Mouse (Mus musculus) thymus, adult 2 months (tissue): ENCODE results near the gene Map4k5. TPM values are rescaled to one million over a fixed set of nuclear protein-coding genes. Genes with fewer than 3 reads are reported as not detected.

Experiments
- DNase-seq: peaks from one replicate; pipeline ENCODE4 v3.0.0; 2021
- H3K27ac ChIP-seq: fragments of 200-500 bp; 2 replicates; pipeline ENCODE4 v1.5.1; 2012; ENCODE audit warnings: low read length, control low read depth; ENCODE audit not compliant: control insufficient read depth, insufficient read depth
- H3K27me3 ChIP-seq: fragments of 200-500 bp; 2 replicates; pipeline ENCODE4 v1.6.1; 2012; ENCODE audit warnings: mild to moderate bottlenecking, low read length, moderate library complexity, mixed read lengths; ENCODE audit not compliant: control insufficient read depth, insufficient read depth
- H3K36me3 ChIP-seq: fragments of 200-500 bp; 2 replicates; pipeline ENCODE4 v1.6.1; 2012; ENCODE audit warnings: mild to moderate bottlenecking, low read length, moderate library complexity; ENCODE audit not compliant: control insufficient read depth, insufficient read depth
- H3K4me1 ChIP-seq: fragments of 200-500 bp; replicated peaks from 2 replicates; pipeline ENCODE4 v1.6.1; 2012; ENCODE audit warnings: low read length; ENCODE audit not compliant: control insufficient read depth, insufficient read depth
- H3K4me3 ChIP-seq: fragments of 200-500 bp; 2 replicates; pipeline ENCODE4 v1.5.1; 2012; ENCODE audit warnings: mild to moderate bottlenecking, low read length, control low read depth, moderate library complexity; ENCODE audit not compliant: control insufficient read depth, insufficient read depth
- CTCF ChIP-seq: fragments of 200-500 bp; IDR thresholded peaks from 2 replicates; pipeline ENCODE4 v1.5.1; 2012; ENCODE audit warnings: mild to moderate bottlenecking, control low read depth, low read length, moderate library complexity, borderline replicate concordance; ENCODE audit not compliant: control insufficient read depth, poor library complexity, insufficient read depth; ENCODE audit errors: extremely low read depth
- POLR2A ChIP-seq: fragments of 200-500 bp; IDR thresholded peaks from 2 replicates; pipeline ENCODE4 v1.6.1; 2012; ENCODE audit warnings: mild to moderate bottlenecking, low read length, control low read depth, moderate library complexity; ENCODE audit not compliant: control insufficient read depth, poor library complexity, insufficient read depth; ENCODE audit errors: extremely low read depth
- WGBS: fragments of 180-500 bp; shearing (Covaris S2); methylation state at CpG from one replicate; pipeline ENCODE4 v1.1.7; 2018; 5-methylcytosine and 5-hydroxymethylcytosine counted together
- polyA plus RNA-seq: library from polyadenylated mRNA; depleted of rRNA; stranded (reverse); fragments of >200 nt; gene quantifications from 2 replicates; pipeline ENCODE4 v1.2.3, GENCODE M21; 2012

The Map4k5 gene
- polyA plus RNA-seq, 1 experiment = 11.3 TPM

DNA sequence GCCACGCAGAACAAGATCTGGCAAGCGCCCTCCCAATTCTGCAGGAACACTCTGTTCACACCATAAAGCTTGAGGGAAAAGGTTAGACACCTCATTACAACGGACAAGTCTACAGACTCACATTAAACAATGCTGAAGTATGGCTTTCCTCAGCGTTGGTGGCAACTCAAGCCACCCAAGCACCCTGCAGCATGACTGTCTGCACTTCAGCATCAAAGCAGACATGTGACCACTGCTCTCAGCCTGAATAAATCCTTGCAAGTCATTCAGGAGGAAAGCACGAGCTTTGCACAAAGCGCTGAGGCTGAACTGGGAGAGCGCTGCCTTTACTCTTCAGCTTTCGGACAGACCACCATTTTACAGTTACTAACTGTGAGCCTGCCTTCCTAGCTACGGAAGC, 40.7 kb downstream of the Map4k5 start:
- DNase-seq = no peak
- no peaks in the 10 kb centered on the region for H3K27me3 ChIP-seq
- WGBS = 95% methylated on average over 9 of the region's 9 CpGs
- H3K4me3 ChIP-seq = no peak overlapping the region
- peaks cover 10% of the 10 kb centered on the region; the same call in 1 of the 2 replicates for H3K36me3 ChIP-seq
- no peak for TF ChIP-seq POLR2A
- TF ChIP-seq CTCF = no peak
- H3K27ac ChIP-seq = no peak overlapping the region
- peaks cover 7% of the 10 kb centered on the region; the same call in 1 of the 2 replicates for H3K4me1 ChIP-seq

DNA sequence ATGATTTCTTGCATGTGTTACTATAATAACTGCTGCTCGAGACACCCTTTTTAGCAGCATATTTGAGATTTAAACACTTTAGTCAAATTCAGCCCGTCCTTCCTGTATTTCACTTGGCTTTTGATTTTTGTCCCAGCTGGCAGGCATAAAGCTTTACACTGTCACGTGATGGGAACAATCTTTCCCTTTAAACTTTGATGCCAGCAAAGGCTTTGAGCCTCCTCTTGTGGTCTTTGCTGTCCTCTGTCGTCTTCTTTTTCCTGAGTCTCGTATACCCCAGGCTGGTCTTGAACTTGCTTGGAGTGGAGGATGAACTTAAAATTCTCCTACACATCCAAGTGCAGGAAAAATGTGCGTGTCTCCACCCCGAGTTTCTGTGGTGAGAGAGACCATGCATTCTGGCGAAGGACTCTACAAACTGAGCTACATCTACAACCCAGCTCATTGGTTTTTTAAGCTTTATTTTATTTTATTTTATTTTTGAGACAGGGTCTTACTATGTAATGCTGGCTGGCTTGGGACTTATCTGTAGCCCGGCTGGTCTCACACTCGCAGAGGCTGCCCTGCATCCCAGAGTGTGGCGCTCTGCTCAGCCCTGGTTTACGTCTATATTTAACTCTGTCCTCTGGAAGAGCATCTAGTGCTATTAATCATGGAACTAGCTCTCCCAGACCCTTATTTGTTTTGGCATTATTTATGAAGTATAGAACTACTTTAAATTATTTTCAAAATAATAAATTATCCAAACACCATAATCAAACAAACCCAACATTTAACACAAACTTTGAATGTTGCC, 44.7 kb downstream of the Map4k5 start:
- WGBS = 84% methylated on average over 12 of the region's 12 CpGs
- TF ChIP-seq CTCF (no peak), POLR2A (no peak)
- Histone ChIP-seq H3K4me3 (no peak overlapping the region), H3K27ac (no peak overlapping the region), H3K36me3 (peaks cover 18% of the 10 kb centered on the region), H3K4me1 (peaks cover under 1% of the 10 kb centered on the region; the same call in 1 of the 2 replicates), H3K27me3 (no peaks in the 10 kb centered on the region)
- no peak for DNase-seq

- Histone ChIP-seq H3K27ac (no peak overlapping the region), H3K4me1 (no peaks in the 10 kb centered on the region; the same call in 1 of the 2 replicates), H3K27me3 (no peaks in the 10 kb centered on the region), H3K36me3 (peaks cover 23% of the 10 kb centered on the region), H3K4me3 (no peak overlapping the region)
- TF ChIP-seq CTCF = no peak
- TF ChIP-seq POLR2A = no peak
- no peak for DNase-seq
- WGBS = 92% methylated on average over 9 of the region's 9 CpGs
These were observed 46.5 kb downstream of the Map4k5 start for GRCm38 (mm10) chr12:69846499-69846898.

GRCm38 (mm10) chr12:69845722-69846121, 47.3 kb downstream of the Map4k5 start:
- H3K4me1 ChIP-seq = no peaks in the 10 kb centered on the region; the same call in 1 of the 2 replicates
- peaks cover 23% of the 10 kb centered on the region for H3K36me3 ChIP-seq
- H3K27me3 ChIP-seq = no peaks in the 10 kb centered on the region
- no peak overlapping the region for H3K27ac ChIP-seq
- no peak for DNase-seq
- no peak for TF ChIP-seq CTCF
- H3K4me3 ChIP-seq = no peak overlapping the region
- 91% methylated on average over 9 of the region's 9 CpGs for WGBS

DNA sequence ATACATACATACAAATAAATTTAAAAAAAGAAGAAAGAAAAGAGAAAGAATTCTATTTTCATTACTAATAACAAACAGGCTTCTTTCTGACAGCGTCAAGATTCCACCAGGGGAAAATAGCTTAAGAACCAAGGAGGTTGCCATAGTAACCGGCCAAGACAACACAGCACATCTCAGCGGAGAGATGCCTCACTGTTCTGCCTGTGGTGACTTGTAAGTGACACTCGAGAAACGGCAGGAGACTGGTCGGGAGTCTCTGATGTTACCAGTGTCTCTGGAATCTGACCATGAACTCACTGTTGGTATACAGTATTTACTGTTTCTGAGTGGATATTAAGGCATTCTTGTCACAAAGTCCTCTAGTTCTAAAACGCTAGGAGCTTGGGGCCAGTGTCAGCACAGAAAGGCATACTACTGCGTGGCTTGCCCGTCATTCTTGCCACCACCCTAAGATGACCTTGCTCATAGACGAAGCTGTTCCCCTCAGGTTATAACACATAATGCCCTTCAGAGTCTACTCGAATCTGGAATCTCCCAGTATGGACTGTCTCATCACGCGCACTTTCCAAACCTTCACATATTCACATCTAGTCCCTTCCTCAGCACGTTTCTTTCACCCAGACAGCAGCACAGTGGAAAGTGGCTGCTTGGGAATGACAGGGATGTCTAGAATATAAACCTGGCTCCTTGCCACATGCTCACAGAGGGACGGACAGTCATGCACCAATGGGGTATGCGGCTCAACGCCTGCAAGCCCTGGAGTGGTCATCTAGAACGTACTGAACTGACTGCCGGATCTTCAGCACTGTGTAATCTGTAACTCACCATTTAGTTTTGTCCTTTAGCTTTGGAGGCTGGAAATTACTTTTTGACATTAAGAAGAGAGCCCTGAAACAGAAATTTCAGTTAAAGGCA, 49.2 kb downstream of the Map4k5 start:
- WGBS = 94% methylated on average over 19 of the region's 19 CpGs
- Histone ChIP-seq H3K36me3 (peaks cover 18% of the 10 kb centered on the region), H3K27ac (no peak overlapping the region)

GRCm38 (mm10) chr12:69838376-69838775, 54.6 kb downstream of the Map4k5 start:
- H3K4me3 ChIP-seq = no peak overlapping the region
- no peaks in the 10 kb centered on the region for H3K27me3 ChIP-seq
- TF ChIP-seq POLR2A (no peak), CTCF (no peak)
- peaks cover 6% of the 10 kb centered on the region; the same call in 1 of the 2 replicates for H3K4me1 ChIP-seq
- peaks cover 5% of the 10 kb centered on the region; the same call in 1 of the 2 replicates for H3K36me3 ChIP-seq
- DNase-seq = peak; percentile 30
- no peak overlapping the region for H3K27ac ChIP-seq
- WGBS = 39% methylated on average over 11 of the region's 11 CpGs

More for the DNA sequence above, 49.2 kb downstream of the Map4k5 start:
- H3K27me3 ChIP-seq = no peaks in the 10 kb centered on the region
- no peak for DNase-seq
- H3K4me1 ChIP-seq = no peaks in the 10 kb centered on the region; the same call in 1 of the 2 replicates
- TF ChIP-seq POLR2A (no peak), CTCF (no peak)
- no peak overlapping the region for H3K4me3 ChIP-seq
